Mouse (Mus musculus) c-Kit-positive CD71-positive TER-119-positive erythroid progenitor cells, embryonic 14.5 days (primary cell): ENCODE results near the gene Idh1.
"Not testable (repeated sequence)": the region's sequence is repeated elsewhere in the genome, so short reads cannot be mapped to it uniquely, and the experiment has no call there.

Source experiments
- DNase-seq: peaks from one replicate; pipeline ENCODE4 v3.0.0-alpha.2; 2013; ENCODE audit warnings: low spot score

The Idh1 gene

GRCm38 (mm10) chr1:65186287-65187073 is at the start of gene Idh1, which contains the start of gene Pikfyve:
Gene Idh1, minus strand, starts transcription at chr1:65186500.
Gene Pikfyve, plus strand, starts transcription at chr1:65186683.
- DNase-seq: peak; percentile 98

GRCm38 (mm10) chr1:65230566-65230965 is 44.3 kb upstream of the Idh1 start:
- DNase-seq: no peak

GRCm38 (mm10) chr1:65229768-65230167 is 43.5 kb upstream of the Idh1 start:
- not testable (repeated sequence) for DNase-seq

GRCm38 (mm10) chr1:65227681-65228080 is 41.4 kb upstream of the Idh1 start:
- DNase-seq: no peak

GRCm38 (mm10) chr1:65223654-65224053 is 37.4 kb upstream of the Idh1 start:
- no peak for DNase-seq

- DNase-seq: no peak
Measured at GRCm38 (mm10) chr1:65217972-65218371, 31.7 kb upstream of the Idh1 start.

GRCm38 (mm10) chr1:65217567-65217966 is 31.3 kb upstream of the Idh1 start:
- no peak for DNase-seq

GRCm38 (mm10) chr1:65213214-65213613 is 26.9 kb upstream of the Idh1 start:
- no peak for DNase-seq

GRCm38 (mm10) chr1:65204299-65204698 is 18.0 kb upstream of the Idh1 start:
- DNase-seq: no peak

GRCm38 (mm10) chr1:65198861-65199260 is 12.6 kb upstream of the Idh1 start:
- no peak for DNase-seq

GRCm38 (mm10) chr1:65198425-65198824 is 12.1 kb upstream of the Idh1 start:
- no peak for DNase-seq

GRCm38 (mm10) chr1:65193226-65193625 is 6.9 kb upstream of the Idh1 start:
- no peak for DNase-seq

- DNase-seq: no peak
Measured at GRCm38 (mm10) chr1:65190172-65190571, 3.9 kb upstream of the Idh1 start.

GRCm38 (mm10) chr1:65187074-65187430 is 752 bp upstream of the Idh1 start:
- DNase-seq: no peak

GRCm38 (mm10) chr1:65185524-65186205 is 635 bp downstream of the Idh1 start:
- no peak for DNase-seq

- no peak for DNase-seq
Measured at GRCm38 (mm10) chr1:65185011-65185410, 1.3 kb downstream of the Idh1 start.

- DNase-seq: no peak
Measured at GRCm38 (mm10) chr1:65183994-65184393, 2.3 kb downstream of the Idh1 start.

GRCm38 (mm10) chr1:65181459-65181858 is 4.8 kb downstream of the Idh1 start:
- DNase-seq: no peak

GRCm38 (mm10) chr1:65179634-65180249 is 6.6 kb downstream of the Idh1 start:
- peak; percentile 89 for DNase-seq

- DNase-seq: peak; percentile 83
Measured at GRCm38 (mm10) chr1:65178902-65179432, 7.3 kb downstream of the Idh1 start.

- DNase-seq: peak; percentile 87
Measured at GRCm38 (mm10) chr1:65178126-65178901, 8.0 kb downstream of the Idh1 start.

- no peak for DNase-seq
Measured at GRCm38 (mm10) chr1:65177452-65177851, 8.8 kb downstream of the Idh1 start.
